Mouse (Mus musculus) layer of hippocampus, adult 2 months (tissue): ENCODE data around the gene Nynrin. TPM values are rescaled to one million over a fixed set of nuclear protein-coding genes. Genes with fewer than 3 reads are reported as not detected.

Source experiments
- DNase-seq, 2 experiments: peaks; one replicate each; pipeline ENCODE4 v3.0.0; 2022; ENCODE audit warnings: low spot score in 2 of 2
- H3K27ac ChIP-seq: fragments of 200-600 bp; 2 replicates; pipeline ENCODE4 v1.8.1; 2022
- H3K4me3 ChIP-seq: fragments of 200-600 bp; 2 replicates; pipeline ENCODE4 v1.8.1; 2022; ENCODE audit warnings: mild to moderate bottlenecking
- CTCF ChIP-seq: fragments of 200-600 bp; conservative IDR thresholded peaks from 2 replicates; pipeline ENCODE4 v1.8.1; 2022; ENCODE audit warnings: antibody characterized with exemption, mild to moderate bottlenecking, moderate library complexity
- total RNA-seq, 2 experiments: library from RNA; stranded (reverse); gene quantifications; 2 replicates each; pipeline ENCODE4 v1.2.3; 2021

Nynrin gene
- total RNA-seq, 2 experiments from 2014 or later = 7.9 to 8.9 TPM

GRCm38 (mm10) chr14:55873242-55873713 lies 19.5 kb downstream of the Nynrin start:
- no peak for DNase-seq
- Histone ChIP-seq H3K4me3 (no peak overlapping the region), H3K27ac (no peak overlapping the region)
- no peak for TF ChIP-seq CTCF

DNA sequence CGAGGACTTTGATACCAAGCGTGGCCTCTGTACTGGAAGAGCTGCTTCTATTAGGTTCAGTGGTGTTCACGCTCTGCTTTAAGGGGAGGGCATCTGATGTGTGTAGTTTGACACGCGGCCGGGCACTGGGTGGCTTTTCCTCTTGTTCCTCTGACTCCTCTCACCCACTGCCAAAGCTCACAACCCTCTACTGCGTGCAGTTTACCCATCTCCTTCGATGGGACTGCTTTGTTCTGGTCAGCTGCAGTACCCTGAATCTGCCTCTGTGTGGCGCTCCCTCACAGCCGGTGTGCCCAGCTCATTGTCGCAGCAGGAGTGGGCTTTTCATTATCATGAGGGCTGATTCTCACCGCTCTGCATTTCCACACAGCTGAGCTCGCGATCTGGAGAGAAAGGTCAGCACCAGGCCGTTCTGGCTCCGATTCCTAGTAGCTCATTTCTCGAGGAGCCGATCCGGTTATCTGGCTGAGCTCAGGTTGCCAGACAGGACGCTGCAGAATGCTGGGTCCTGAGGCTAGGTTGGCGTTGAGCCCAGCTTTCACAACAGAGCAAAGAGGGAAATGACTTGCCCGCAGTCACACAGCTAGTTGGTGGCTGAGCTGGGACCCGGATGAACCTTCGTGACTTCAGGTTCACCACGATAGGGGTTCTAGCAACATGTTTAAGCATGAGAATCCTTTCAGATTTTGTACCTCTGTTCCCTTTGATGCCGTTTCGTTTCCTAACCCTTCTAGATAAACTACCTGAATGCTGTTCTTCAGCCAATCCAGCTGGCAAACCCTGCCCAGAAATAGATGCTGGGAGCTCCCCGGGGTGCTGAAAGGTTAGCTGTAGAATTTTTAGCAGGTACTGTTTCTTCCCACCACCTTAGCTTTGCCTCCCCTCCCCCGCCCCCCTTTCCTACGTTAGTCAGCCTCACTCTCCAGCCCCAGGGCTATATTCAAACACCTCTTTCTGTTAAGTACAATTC lies 20.2 kb downstream of the Nynrin start:
- no peak overlapping the region for H3K27ac ChIP-seq
- DNase-seq = peak; percentile 68 to 82
- peak overlapping the region; percentile 46 for H3K4me3 ChIP-seq
- TF ChIP-seq CTCF = peak; percentile 97

DNA sequence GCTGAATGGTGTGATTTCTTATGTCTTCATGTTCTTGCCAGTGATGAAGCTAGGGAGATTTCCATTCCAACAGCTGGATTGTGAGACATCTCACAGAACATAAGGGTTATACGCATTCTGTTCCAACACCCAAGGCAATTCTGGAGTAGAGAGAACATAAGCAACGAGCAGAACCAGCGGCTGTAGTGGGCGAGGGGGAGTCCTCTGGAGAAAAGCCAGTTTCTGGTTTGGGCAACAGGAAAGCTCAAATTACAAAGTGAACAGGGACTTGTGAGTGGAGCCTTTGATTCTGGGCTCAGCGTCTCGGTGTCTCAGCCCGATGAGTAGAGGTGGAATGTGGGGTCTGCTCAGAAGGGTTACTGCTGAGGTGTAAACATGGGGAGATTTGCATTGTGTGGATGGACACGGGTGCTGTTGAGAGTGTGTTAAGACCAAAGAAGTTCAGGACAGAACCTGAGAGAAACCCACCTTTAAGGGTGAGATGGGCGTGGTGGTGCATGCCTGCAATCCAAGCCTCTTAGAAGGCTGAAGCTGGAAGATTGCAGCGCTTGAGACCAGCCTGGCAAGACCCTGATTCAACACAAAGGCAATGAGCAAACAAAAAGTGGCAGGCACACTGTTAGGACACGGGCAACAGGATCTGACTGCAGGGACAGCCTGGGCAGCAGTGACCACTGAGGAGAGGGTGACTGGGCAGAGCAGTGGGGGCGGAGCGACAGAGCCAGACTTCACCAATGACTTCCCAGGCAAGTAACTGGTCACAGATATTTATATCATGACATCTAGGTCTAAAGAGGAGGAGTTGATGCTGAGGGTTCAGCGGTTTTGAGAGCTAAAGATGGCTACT lies 23.9 kb downstream of the Nynrin start:
- H3K4me3 ChIP-seq = no peak overlapping the region
- no peak overlapping the region for H3K27ac ChIP-seq
- TF ChIP-seq CTCF = no peak
- DNase-seq = no peak

DNA sequence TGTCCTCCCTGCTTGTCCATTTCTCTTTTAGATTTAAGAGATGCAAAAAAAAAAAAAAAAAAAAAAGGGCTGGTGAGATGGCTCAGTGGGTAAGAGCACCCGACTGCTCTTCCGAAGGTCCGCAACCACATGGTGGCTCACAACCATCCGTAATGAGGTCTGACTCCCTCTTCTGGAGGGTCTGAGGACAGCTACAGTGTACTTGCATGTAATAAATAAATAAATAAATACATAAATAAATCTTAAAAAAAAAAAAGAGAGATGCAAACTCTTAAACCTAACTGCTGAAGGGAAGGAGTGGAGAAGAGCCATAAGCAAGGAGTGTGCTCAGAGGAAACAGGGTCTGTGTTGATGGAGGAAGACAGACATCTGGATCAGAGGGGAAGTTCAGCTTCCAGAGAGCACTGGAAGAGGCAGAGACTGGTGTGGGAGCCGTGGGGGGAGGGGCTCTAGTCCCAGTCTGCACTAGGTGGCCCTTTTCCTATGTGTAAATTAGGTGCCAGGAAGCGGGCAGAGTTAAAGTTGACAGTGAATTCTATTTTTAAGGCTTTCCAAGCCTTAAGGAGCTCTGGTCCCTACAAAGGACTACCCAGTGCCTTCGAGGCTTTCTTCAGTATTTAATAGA lies 24.6 kb downstream of the Nynrin start:
- DNase-seq = no peak
- Histone ChIP-seq H3K27ac (no peak overlapping the region), H3K4me3 (no peak overlapping the region)
- peak; percentile 35 for TF ChIP-seq CTCF

DNA sequence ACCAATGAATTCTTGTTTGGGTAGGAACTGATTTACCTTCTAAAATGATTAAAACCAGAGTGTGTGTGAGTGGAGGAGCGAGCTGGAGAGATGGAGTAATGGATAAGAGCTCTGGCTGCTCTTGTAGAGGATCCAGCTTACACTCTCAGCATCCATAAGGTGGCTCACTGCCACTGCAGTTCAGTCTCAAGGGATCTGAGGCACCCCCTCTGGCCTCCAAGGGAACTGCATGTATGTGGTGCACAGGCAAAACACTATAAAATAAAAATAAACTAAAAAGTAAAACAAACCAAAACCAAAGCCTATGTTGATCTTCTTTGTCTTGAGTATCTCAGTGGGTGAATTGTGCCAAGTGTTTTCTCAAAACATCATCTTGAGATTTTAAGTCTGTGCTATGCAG lies 25.8 kb downstream of the Nynrin start:
- peak; percentile 60 to 82 for DNase-seq
- Histone ChIP-seq H3K27ac (no peak overlapping the region), H3K4me3 (no peak overlapping the region)
- peak; percentile 95 for TF ChIP-seq CTCF

DNA sequence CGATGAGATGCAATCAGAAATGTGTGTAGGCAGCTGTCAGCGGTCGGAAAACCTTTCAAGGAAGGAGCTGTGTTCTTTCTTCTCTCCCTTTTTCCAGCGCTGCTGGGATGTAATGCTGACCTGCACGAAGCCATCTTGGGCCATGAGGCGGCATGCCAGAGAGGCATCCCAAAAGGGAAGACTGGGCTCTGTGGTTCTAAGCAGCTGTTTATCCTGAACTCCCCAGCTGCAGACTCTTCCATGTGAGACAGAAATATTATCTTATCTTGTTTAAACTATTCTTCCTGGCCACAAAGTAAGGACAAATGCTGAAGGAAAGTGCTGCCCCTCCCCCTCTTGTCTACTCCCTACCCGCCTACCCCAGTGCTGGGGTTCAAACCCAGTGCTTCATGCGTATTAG lies 27.2 kb downstream of the Nynrin start:
- no peak overlapping the region for H3K4me3 ChIP-seq
- DNase-seq = no peak

DNA sequence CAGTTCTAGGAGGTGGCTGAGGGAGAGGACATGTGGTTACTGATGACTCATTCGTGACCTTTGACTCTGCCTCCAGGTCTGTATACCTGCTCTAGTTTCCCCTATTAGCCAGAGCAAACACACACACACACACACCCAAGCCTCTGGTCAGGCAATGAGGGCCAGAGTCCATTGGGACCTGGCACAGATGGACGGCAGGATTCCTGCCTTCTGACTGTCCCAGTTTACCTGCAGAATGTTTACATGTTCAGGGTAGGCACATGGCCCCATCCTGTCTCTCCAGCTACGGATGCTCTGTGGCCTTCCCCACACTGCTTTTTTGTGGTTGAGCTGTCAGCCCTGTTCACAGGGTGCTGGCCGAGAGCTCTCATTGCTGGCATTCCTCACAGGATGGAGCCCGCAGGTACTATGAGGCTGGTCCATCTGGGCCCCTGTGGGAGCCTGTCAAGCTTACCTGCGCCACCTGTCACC lies 28.4 kb downstream of the Nynrin start:
- TF ChIP-seq CTCF = no peak
- H3K27ac ChIP-seq = no peak overlapping the region
- no peak for DNase-seq
- no peak overlapping the region for H3K4me3 ChIP-seq

More for the DNA sequence above, 27.2 kb downstream of the Nynrin start:
- TF ChIP-seq CTCF = no peak
- no peak overlapping the region for H3K27ac ChIP-seq

- no peak for TF ChIP-seq CTCF
- DNase-seq = no peak
- Histone ChIP-seq H3K27ac (no peak overlapping the region), H3K4me3 (no peak overlapping the region)
Observed at GRCm38 (mm10) chr14:55883149-55883661, 29.4 kb downstream of the Nynrin start.

DNA sequence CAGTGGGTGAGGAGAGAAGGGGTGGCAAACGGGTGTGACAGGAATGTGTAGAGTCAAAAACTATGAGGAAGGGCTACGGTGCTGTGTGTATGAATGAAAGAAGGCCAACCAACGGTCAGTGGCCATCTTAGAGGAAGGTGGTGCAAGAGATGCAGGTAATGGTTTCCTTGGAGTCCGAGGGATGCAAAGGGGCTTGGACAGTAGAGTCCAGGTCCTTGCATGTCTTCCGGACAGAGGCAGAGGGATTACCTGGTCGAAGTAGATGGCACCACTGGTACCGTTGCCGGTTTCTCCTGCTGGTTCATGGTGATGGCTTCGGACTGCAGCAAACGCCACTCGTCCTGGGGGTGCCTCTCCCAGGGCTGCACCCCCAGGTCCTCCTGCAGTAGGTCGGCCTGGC lies 29.9 kb downstream of the Nynrin start:
- H3K4me3 ChIP-seq = no peak overlapping the region
- no peak overlapping the region for H3K27ac ChIP-seq
- no peak for DNase-seq

DNA sequence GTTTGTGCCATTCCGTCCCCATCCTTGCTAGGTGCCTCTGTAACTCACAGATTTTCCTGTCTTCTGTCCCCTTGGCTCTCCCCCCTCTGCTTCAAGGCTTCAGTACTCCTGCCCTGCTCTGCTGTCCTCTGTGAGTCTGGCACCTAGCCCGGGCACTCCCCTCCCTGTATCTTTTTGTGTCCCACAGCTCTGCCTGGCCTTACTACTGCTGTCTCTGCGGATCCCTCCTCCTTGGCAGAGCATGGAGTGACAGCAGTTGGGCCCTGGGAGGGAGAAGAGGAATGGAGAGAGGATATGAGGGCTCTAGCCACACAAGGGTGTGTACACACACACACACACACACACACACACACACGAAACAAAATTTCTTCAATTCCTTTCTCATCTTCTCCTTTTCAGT lies 30.4 kb downstream of the Nynrin start, which contains the start of gene Cbln3:
Gene Cbln3, minus strand, starts transcription at position 227 of the 400 bp plus-strand sequence.
- no peak for TF ChIP-seq CTCF
- Histone ChIP-seq H3K27ac (peak within 1 kb of the TSS; percentile 92), H3K4me3 (peak within 1 kb of the TSS; percentile 77)
- no peak for DNase-seq

More for the DNA sequence above, 29.9 kb downstream of the Nynrin start:
- TF ChIP-seq CTCF = no peak

DNA sequence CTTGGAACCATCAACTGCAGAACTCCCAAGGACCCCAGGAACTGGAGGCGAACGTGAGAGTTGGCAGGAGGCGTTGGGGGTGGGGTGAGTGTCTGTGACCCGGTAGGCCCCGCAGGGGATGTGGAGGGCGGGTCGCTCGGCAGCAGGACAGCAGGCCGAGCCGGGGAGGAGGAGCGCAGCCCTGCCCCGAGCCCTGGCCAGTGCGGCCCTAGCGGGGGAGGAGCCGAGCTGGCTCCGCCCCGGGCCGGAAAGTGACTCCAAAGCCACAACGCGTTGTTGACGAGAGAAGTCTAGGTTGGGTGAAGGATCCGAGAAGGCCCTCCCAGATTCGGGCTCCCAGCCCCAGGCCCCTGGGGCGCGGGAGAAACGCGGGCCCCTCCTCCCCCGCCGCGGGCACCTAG lies 30.9 kb downstream of the Nynrin start, which contains the start of gene Khnyn:
Gene Khnyn, plus strand, starts transcription at position 235 of the 401 bp plus-strand sequence.
- Histone ChIP-seq H3K4me3 (peak within 1 kb of the TSS; percentile 77), H3K27ac (peak within 1 kb of the TSS; percentile 92)
- peak; percentile 68 to 79 for DNase-seq
- TF ChIP-seq CTCF = no peak

- peak overlapping the region; percentile 77 for H3K4me3 ChIP-seq
- DNase-seq = no peak
- peak overlapping the region; percentile 92 for H3K27ac ChIP-seq
- TF ChIP-seq CTCF = no peak
Observed at GRCm38 (mm10) chr14:55885114-55885790, 31.4 kb downstream of the Nynrin start.
